Mouse (Mus musculus): Measurements from ENCODE around the gene Parp16. TPM values are rescaled to one million over a fixed set of nuclear protein-coding genes. Genes with fewer than 3 reads are reported as not detected.

The Parp16 gene
- total RNA-seq, 1 experiment: 4.9 TPM

DNA sequence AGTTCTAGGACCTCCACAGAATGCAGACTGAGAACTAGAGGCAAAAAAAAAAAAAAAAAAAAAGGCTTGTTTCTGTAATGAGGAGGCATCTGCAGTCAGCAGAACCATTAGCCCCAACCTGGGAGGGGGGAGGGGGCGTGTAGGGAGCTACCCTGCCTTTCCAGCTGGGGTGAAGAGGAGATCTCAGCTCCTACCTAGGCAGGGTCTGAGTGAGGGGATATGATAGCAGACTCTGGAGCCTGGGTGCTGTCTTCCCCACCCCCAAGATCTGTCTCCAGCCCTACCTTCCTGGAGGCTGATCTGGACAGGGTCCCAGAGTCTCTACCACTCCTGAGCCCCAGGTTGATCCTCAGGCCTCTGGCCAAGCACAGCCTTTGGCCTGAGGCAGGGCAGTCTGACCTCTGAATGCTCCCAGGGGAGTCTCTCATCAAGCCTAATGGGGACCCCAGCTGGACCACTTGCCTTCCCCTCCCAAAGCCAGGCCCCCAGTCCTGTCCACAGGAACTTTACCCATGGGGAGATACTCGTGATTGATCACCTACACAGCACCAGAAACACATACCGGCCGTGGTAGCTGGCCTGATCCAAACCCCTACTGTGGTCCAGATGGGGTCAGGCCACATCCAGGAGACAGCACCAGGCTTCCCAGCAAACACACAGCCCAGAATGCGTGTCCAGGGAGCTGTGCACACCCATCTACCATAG is 19.8 kb upstream of the Parp16 start:
- no peak overlapping the region for H3K9ac ChIP-seq (ENCODE audit: insufficient read depth, low read depth, low read length, poor library complexity, severe bottlenecking)
- in situ Hi-C loops (cut with MboI; ENCODE audit: low sequenced_read_pairs in 2 of 2, unreplicated experiment in 2 of 2): no loop called here
- H3K27ac ChIP-seq (ENCODE audit: insufficient read depth, low read depth, low read length, poor library complexity, severe bottlenecking): peak overlapping the region; percentile 20; the same call in 1 of the 2 replicates
- H3K4me3 ChIP-seq (ENCODE audit: insufficient read depth in 1 of 2, low read depth in 1 of 2, low read length in 2 of 2, poor library complexity in 1 of 2, severe bottlenecking in 1 of 2): no peak overlapping the region
- DNase-seq (ENCODE audit: low read depth, low spot score): no peak
- no peaks in the 10 kb centered on the region for H3K36me3 ChIP-seq (ENCODE audit: control insufficient read depth, insufficient read depth, low read length, poor library complexity, severe bottlenecking)
- peaks cover 5 to 38% of the 10 kb centered on the region in 2 experiments for H3K4me1 ChIP-seq (ENCODE audit: control insufficient read depth in 2 of 2, insufficient read depth in 2 of 2, low read length in 2 of 2, poor library complexity in 1 of 2)
- TF ChIP-seq CHD2 (IDR thresholded peaks at IDR 0.05; ENCODE audit: low read depth, low read length): no peak
- TF ChIP-seq ZC3H11A (IDR thresholded peaks at IDR 0.05; ENCODE audit: borderline replicate concordance, low read depth, low read length): no peak
- no peak for TF ChIP-seq MAFK (IDR thresholded peaks at IDR 0.05; ENCODE audit: insufficient read depth, low read depth, low read length)
- peak; percentile 79 for TF ChIP-seq ZNF384 (IDR thresholded peaks at IDR 0.05; ENCODE audit: low read depth, low read length)
- no peak for TF ChIP-seq HCFC1 (IDR thresholded peaks at IDR 0.05; ENCODE audit: borderline replicate concordance, insufficient read depth, low read length)
- H3K9me3 ChIP-seq (ENCODE audit: control insufficient read depth, insufficient read depth, low read depth, low read length): no peaks in the 10 kb centered on the region

DNA sequence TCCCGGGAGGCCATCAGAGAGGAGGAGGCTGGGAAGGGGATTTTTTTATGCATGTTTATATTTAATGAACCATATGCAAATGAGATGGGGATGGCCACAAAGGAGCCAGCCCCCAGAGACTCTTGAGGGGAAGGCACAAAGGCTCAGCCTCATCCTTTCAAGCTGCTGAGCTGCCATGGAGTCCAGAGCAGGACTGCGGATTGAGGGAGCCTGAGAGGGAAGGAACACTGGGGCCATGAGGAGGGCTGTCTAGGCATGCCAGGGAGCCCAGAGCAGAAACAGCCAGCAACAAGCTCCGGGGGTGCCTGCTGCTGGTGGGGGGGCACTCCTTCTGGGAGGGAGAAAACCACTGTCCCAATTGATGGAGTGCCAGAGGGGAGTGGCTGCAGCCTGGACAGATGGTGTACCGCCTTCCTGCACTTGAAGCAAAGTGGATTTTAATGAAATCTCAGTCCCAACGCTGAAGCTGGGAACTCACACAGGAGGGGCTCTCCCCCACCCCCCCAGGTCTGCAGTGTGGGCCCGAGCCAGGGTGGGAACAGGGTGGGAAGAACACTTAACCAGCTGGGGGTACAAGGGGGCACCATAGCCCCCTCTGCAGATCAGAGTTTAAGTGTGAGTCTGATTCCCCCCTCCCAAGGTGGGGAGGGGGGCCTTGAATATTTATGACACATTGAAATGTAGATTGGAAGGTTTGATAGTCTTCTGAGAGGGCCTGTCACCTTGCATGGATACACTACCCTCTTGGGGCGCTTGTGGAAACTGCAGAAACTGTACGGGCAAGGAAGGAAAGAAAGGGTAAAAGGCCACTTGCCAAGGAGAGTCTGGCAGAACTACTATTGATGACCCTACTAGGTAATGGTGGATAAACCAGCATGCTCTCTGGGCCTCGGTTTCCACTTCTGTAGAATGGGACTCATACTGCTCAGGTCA is 18.9 kb upstream of the Parp16 start:
- no peaks in the 10 kb centered on the region for H3K36me3 ChIP-seq (ENCODE audit: control insufficient read depth, insufficient read depth, low read length, poor library complexity, severe bottlenecking)
- DNase-seq (ENCODE audit: low read depth, low spot score): no peak
- in situ Hi-C loops (cut with MboI; ENCODE audit: low sequenced_read_pairs in 2 of 2, unreplicated experiment in 2 of 2): no loop called here
- H3K4me1 ChIP-seq (ENCODE audit: control insufficient read depth in 2 of 2, insufficient read depth in 2 of 2, low read length in 2 of 2, poor library complexity in 1 of 2): peaks cover 5 to 43% of the 10 kb centered on the region in 2 experiments
- no peaks in the 10 kb centered on the region for H3K9me3 ChIP-seq (ENCODE audit: control insufficient read depth, insufficient read depth, low read depth, low read length)
- no peak overlapping the region for H3K9ac ChIP-seq (ENCODE audit: insufficient read depth, low read depth, low read length, poor library complexity, severe bottlenecking)
- peak overlapping the region; percentile 20; the same call in 1 of the 2 replicates for H3K27ac ChIP-seq (ENCODE audit: insufficient read depth, low read depth, low read length, poor library complexity, severe bottlenecking)
- TF ChIP-seq ZC3H11A (IDR thresholded peaks at IDR 0.05; ENCODE audit: borderline replicate concordance, low read depth, low read length): no peak
- H3K4me3 ChIP-seq (ENCODE audit: insufficient read depth in 1 of 2, low read depth in 1 of 2, low read length in 2 of 2, poor library complexity in 1 of 2, severe bottlenecking in 1 of 2): no peak overlapping the region

DNA sequence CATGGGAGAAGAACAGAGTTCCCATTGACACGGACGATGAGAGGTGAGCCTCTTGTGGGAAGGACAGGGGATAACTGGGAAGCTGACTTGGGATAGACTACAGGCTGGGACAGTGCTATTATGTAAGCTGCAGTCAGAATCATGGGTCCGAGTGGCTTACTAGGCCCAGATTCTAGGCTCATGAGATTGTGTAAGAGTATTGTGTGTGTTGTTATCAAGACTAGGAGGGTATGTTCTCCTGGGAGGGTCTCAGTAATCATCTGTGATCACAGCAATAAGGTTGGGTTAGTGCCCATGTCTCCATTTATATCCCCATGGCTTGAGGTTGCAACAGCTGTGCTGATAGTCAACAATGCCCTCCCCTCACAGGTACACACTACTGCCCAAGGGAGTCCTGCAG is 17.7 kb upstream of the Parp16 start:
- Histone ChIP-seq H3K4me3 (ENCODE audit: insufficient read depth in 1 of 2, low read depth in 1 of 2, low read length in 2 of 2, poor library complexity in 1 of 2, severe bottlenecking in 1 of 2) (no peak overlapping the region), H3K27ac (ENCODE audit: insufficient read depth, low read depth, low read length, poor library complexity, severe bottlenecking) (no peak overlapping the region), H3K4me1 (ENCODE audit: control insufficient read depth in 2 of 2, insufficient read depth in 2 of 2, low read length in 2 of 2, poor library complexity in 1 of 2) (peaks cover 5 to 51% of the 10 kb centered on the region in 2 experiments), H3K9ac (ENCODE audit: insufficient read depth, low read depth, low read length, poor library complexity, severe bottlenecking) (no peak overlapping the region), H3K9me3 (ENCODE audit: control insufficient read depth, insufficient read depth, low read depth, low read length) (no peaks in the 10 kb centered on the region), H3K36me3 (ENCODE audit: control insufficient read depth, insufficient read depth, low read length, poor library complexity, severe bottlenecking) (no peaks in the 10 kb centered on the region; the same call in 1 of the 2 replicates)
- in situ Hi-C loops (cut with MboI; ENCODE audit: low sequenced_read_pairs in 2 of 2, unreplicated experiment in 2 of 2): no loop called here
- no peak for DNase-seq (ENCODE audit: low read depth, low spot score)
- TF ChIP-seq ZC3H11A (IDR thresholded peaks at IDR 0.05; ENCODE audit: borderline replicate concordance, low read depth, low read length): no peak
- no peak for TF ChIP-seq MAFK (IDR thresholded peaks at IDR 0.05; ENCODE audit: insufficient read depth, low read depth, low read length)
- no peak for TF ChIP-seq HCFC1 (IDR thresholded peaks at IDR 0.05; ENCODE audit: borderline replicate concordance, insufficient read depth, low read length)
- TF ChIP-seq ZNF384 (IDR thresholded peaks at IDR 0.05; ENCODE audit: low read depth, low read length): no peak
- TF ChIP-seq CHD2 (IDR thresholded peaks at IDR 0.05; ENCODE audit: low read depth, low read length): no peak

DNA sequence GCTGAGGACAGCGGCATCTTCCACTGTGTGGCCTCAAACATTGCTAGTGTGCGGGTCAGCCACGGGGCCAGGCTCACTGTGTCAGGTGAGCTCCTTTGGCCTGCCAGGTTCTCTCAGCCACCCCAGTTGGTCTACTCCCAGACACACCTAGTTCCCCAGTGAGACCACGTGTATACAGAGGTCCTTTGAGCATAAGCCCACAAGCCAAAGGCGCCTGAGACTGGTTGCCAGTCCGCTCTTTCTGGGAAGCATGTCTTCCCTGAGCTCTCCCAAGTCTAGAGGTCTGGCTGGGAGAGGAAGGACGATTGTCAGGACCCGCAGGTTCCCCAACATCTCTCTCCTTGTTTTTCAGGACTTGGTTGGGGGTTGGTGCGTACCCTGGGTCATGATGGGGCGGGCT is 17.2 kb upstream of the Parp16 start:
- H3K27ac ChIP-seq (ENCODE audit: insufficient read depth, low read depth, low read length, poor library complexity, severe bottlenecking): no peak overlapping the region
- H3K9ac ChIP-seq (ENCODE audit: insufficient read depth, low read depth, low read length, poor library complexity, severe bottlenecking): peak overlapping the region; percentile 6; the same call in 1 of the 2 replicates

More for the DNA sequence above, 17.2 kb upstream of the Parp16 start:
- TF ChIP-seq ZNF384 (IDR thresholded peaks at IDR 0.05; ENCODE audit: low read depth, low read length) (no peak), MAFK (IDR thresholded peaks at IDR 0.05; ENCODE audit: insufficient read depth, low read depth, low read length) (no peak), ZC3H11A (IDR thresholded peaks at IDR 0.05; ENCODE audit: borderline replicate concordance, low read depth, low read length) (no peak), HCFC1 (IDR thresholded peaks at IDR 0.05; ENCODE audit: borderline replicate concordance, insufficient read depth, low read length) (no peak), CHD2 (IDR thresholded peaks at IDR 0.05; ENCODE audit: low read depth, low read length) (no peak)
- DNase-seq (ENCODE audit: low read depth, low spot score): no peak
- in situ Hi-C loops (cut with MboI; ENCODE audit: low sequenced_read_pairs in 2 of 2, unreplicated experiment in 2 of 2): no loop called here
- Histone ChIP-seq H3K4me1 (ENCODE audit: control insufficient read depth in 2 of 2, insufficient read depth in 2 of 2, low read length in 2 of 2, poor library complexity in 1 of 2) (peaks cover 5 to 55% of the 10 kb centered on the region in 2 experiments), H3K36me3 (ENCODE audit: control insufficient read depth, insufficient read depth, low read length, poor library complexity, severe bottlenecking) (no peaks in the 10 kb centered on the region; the same call in 1 of the 2 replicates), H3K4me3 (ENCODE audit: insufficient read depth in 1 of 2, low read depth in 1 of 2, low read length in 2 of 2, poor library complexity in 1 of 2, severe bottlenecking in 1 of 2) (peak overlapping the region; percentile 41 to 57; a peak in 3 of 4 replicates), H3K9me3 (ENCODE audit: control insufficient read depth, insufficient read depth, low read depth, low read length) (no peaks in the 10 kb centered on the region)
